Mouse (Mus musculus): ENCODE results near the gene Fam169b. TPM values are rescaled to one million over a fixed set of nuclear protein-coding genes. Genes with fewer than 3 reads are reported as not detected.
A peak's percentile ranks its signal among the peaks of the same experiment; 100 is the strongest.

The Fam169b gene
- polyA plus RNA-seq, 1 experiment from 2014 or later: 0.42 TPM

- Histone ChIP-seq H3K4me3 (ENCODE audit: low read length) (no peak overlapping the region), H3K36me3 (ENCODE audit: control insufficient read depth, insufficient read depth, low read length) (no peaks in the 10 kb centered on the region)
These were observed 14.0 kb upstream of the Fam169b start for GRCm38 (mm10) chr7:68259523-68260081.

GRCm38 (mm10) chr7:68262612-68263200 lies 10.9 kb upstream of the Fam169b start:
- H3K4me3 ChIP-seq (ENCODE audit: low read length): no peak overlapping the region
- H3K9me3 ChIP-seq (ENCODE audit: control insufficient read depth, low read length): no peaks in the 10 kb centered on the region
- H3K27ac ChIP-seq (ENCODE audit: low read length): no peak overlapping the region
- 42% methylated on average over 8 of the region's 8 CpGs for WGBS
- no peak overlapping the region for H3K4me2 ChIP-seq (ENCODE audit: low read depth, low read length)
- no peak for ATAC-seq
- no peaks in the 10 kb centered on the region for H3K36me3 ChIP-seq (ENCODE audit: control insufficient read depth, insufficient read depth, low read length)
- no peak overlapping the region for H3K9ac ChIP-seq (ENCODE audit: low read depth, low read length)
- H3K27me3 ChIP-seq (replicated peaks; ENCODE audit: control insufficient read depth, insufficient read depth, low read length): peaks cover 8% of the 10 kb centered on the region; the same call in 1 of the 2 replicates
- peaks cover 8% of the 10 kb centered on the region for H3K4me1 ChIP-seq (ENCODE audit: control insufficient read depth, insufficient read depth, low read length)

More at GRCm38 (mm10) chr7:68259523-68260081, 14.0 kb upstream of the Fam169b start:
- no peak for ATAC-seq
- no peak overlapping the region for H3K4me2 ChIP-seq (ENCODE audit: low read depth, low read length)
- no peak overlapping the region for H3K27ac ChIP-seq (ENCODE audit: low read length)
- no peaks in the 10 kb centered on the region for H3K9me3 ChIP-seq (ENCODE audit: control insufficient read depth, low read length)
- H3K27me3 ChIP-seq (replicated peaks; ENCODE audit: control insufficient read depth, insufficient read depth, low read length): peaks cover 2% of the 10 kb centered on the region; the same call in 1 of the 2 replicates
- 57% methylated on average over 6 of the region's 6 CpGs for WGBS
- H3K9ac ChIP-seq (ENCODE audit: low read depth, low read length): no peak overlapping the region
- H3K4me1 ChIP-seq (ENCODE audit: control insufficient read depth, insufficient read depth, low read length): peaks cover 8% of the 10 kb centered on the region; the same call in 1 of the 2 replicates

- H3K4me3 ChIP-seq (ENCODE audit: low read length): peak overlapping the region; percentile 34
- H3K36me3 ChIP-seq (ENCODE audit: control insufficient read depth, insufficient read depth, low read length): no peaks in the 10 kb centered on the region
- H3K9me3 ChIP-seq (ENCODE audit: control insufficient read depth, low read length): no peaks in the 10 kb centered on the region
- peaks cover 8% of the 10 kb centered on the region; the same call in 1 of the 2 replicates for H3K27me3 ChIP-seq (replicated peaks; ENCODE audit: control insufficient read depth, insufficient read depth, low read length)
- 63% methylated on average over 8 of the region's 8 CpGs for WGBS
- ATAC-seq: no peak
- H3K4me1 ChIP-seq (ENCODE audit: control insufficient read depth, insufficient read depth, low read length): peaks cover 3% of the 10 kb centered on the region
- H3K9ac ChIP-seq (ENCODE audit: low read depth, low read length): no peak overlapping the region
- H3K27ac ChIP-seq (ENCODE audit: low read length): no peak overlapping the region
- H3K4me2 ChIP-seq (ENCODE audit: low read depth, low read length): peak overlapping the region; percentile 59
These were observed 10.2 kb upstream of the Fam169b start for GRCm38 (mm10) chr7:68263346-68264027.

- Histone ChIP-seq H3K4me3 (ENCODE audit: low read length) (peak within 1 kb of the TSS; percentile 34), H3K4me1 (ENCODE audit: control insufficient read depth, insufficient read depth, low read length) (peaks cover 3% of the 10 kb centered on the region), H3K9ac (ENCODE audit: low read depth, low read length) (no peak within 1 kb of the TSS), H3K4me2 (ENCODE audit: low read depth, low read length) (peak within 1 kb of the TSS; percentile 59), H3K36me3 (ENCODE audit: control insufficient read depth, insufficient read depth, low read length) (no peaks in the 10 kb centered on the region), H3K27ac (ENCODE audit: low read length) (no peak within 1 kb of the TSS), H3K9me3 (ENCODE audit: control insufficient read depth, low read length) (no peaks in the 10 kb centered on the region), H3K27me3 (replicated peaks; ENCODE audit: control insufficient read depth, insufficient read depth, low read length) (peaks cover 8% of the 10 kb centered on the region; the same call in 1 of the 2 replicates)
- peak; percentile 72 for ATAC-seq
- 10% methylated on average over 25 of the region's 25 CpGs for WGBS
These were observed 9.6 kb upstream of the Fam169b start, which contains the start of gene Pgpep1l for GRCm38 (mm10) chr7:68264028-68264453. Gene Pgpep1l (minus strand): TSS chr7:68264233.

GRCm38 (mm10) chr7:68264531-68264930 lies 9.1 kb upstream of the Fam169b start:
- H3K4me1 ChIP-seq (ENCODE audit: control insufficient read depth, insufficient read depth, low read length): peaks cover 3% of the 10 kb centered on the region
- WGBS: 10% methylated on average over 14 of the region's 14 CpGs
- H3K36me3 ChIP-seq (ENCODE audit: control insufficient read depth, insufficient read depth, low read length): no peaks in the 10 kb centered on the region
- H3K9ac ChIP-seq (ENCODE audit: low read depth, low read length): no peak overlapping the region
- H3K4me3 ChIP-seq (ENCODE audit: low read length): peak overlapping the region; percentile 34
- peak; percentile 48; the same call in 1 of the 2 replicates for ATAC-seq
- H3K27me3 ChIP-seq (replicated peaks; ENCODE audit: control insufficient read depth, insufficient read depth, low read length): peaks cover 8% of the 10 kb centered on the region; the same call in 1 of the 2 replicates
- H3K4me2 ChIP-seq (ENCODE audit: low read depth, low read length): peak overlapping the region; percentile 59
- H3K9me3 ChIP-seq (ENCODE audit: control insufficient read depth, low read length): no peaks in the 10 kb centered on the region
- no peak overlapping the region for H3K27ac ChIP-seq (ENCODE audit: low read length)

GRCm38 (mm10) chr7:68265391-68265790 lies 8.2 kb upstream of the Fam169b start:
- Histone ChIP-seq H3K4me2 (ENCODE audit: low read depth, low read length) (no peak overlapping the region), H3K27ac (ENCODE audit: low read length) (no peak overlapping the region), H3K27me3 (replicated peaks; ENCODE audit: control insufficient read depth, insufficient read depth, low read length) (peaks cover 8% of the 10 kb centered on the region; the same call in 1 of the 2 replicates), H3K36me3 (ENCODE audit: control insufficient read depth, insufficient read depth, low read length) (no peaks in the 10 kb centered on the region), H3K9me3 (ENCODE audit: control insufficient read depth, low read length) (no peaks in the 10 kb centered on the region), H3K9ac (ENCODE audit: low read depth, low read length) (no peak overlapping the region), H3K4me1 (ENCODE audit: control insufficient read depth, insufficient read depth, low read length) (peaks cover 3% of the 10 kb centered on the region), H3K4me3 (ENCODE audit: low read length) (no peak overlapping the region)
- 32% methylated on average over 7 of the region's 7 CpGs for WGBS
- no peak for ATAC-seq

GRCm38 (mm10) chr7:68266691-68267090 lies 6.9 kb upstream of the Fam169b start:
- Histone ChIP-seq H3K36me3 (ENCODE audit: control insufficient read depth, insufficient read depth, low read length) (no peaks in the 10 kb centered on the region), H3K9ac (ENCODE audit: low read depth, low read length) (no peak overlapping the region), H3K27ac (ENCODE audit: low read length) (no peak overlapping the region), H3K4me1 (ENCODE audit: control insufficient read depth, insufficient read depth, low read length) (peaks cover 3% of the 10 kb centered on the region), H3K4me2 (ENCODE audit: low read depth, low read length) (no peak overlapping the region), H3K27me3 (replicated peaks; ENCODE audit: control insufficient read depth, insufficient read depth, low read length) (peaks cover 8% of the 10 kb centered on the region; the same call in 1 of the 2 replicates), H3K9me3 (ENCODE audit: control insufficient read depth, low read length) (no peaks in the 10 kb centered on the region), H3K4me3 (ENCODE audit: low read length) (no peak overlapping the region)
- WGBS: 24% methylated on average over 6 of the region's 6 CpGs
- ATAC-seq: no peak

GRCm38 (mm10) chr7:68270551-68270950 lies 3.1 kb upstream of the Fam169b start:
- peak; percentile 33; the same call in 1 of the 2 replicates for ATAC-seq

GRCm38 (mm10) chr7:68271816-68272215 lies 1.8 kb upstream of the Fam169b start:
- H3K4me2 ChIP-seq (ENCODE audit: low read depth, low read length): no peak overlapping the region
- H3K9ac ChIP-seq (ENCODE audit: low read depth, low read length): no peak overlapping the region
- no peaks in the 10 kb centered on the region for H3K36me3 ChIP-seq (ENCODE audit: control insufficient read depth, insufficient read depth, low read length)
- WGBS: 96% methylated on average over 6 of the region's 6 CpGs
- H3K9me3 ChIP-seq (ENCODE audit: control insufficient read depth, low read length): no peaks in the 10 kb centered on the region
- no peak overlapping the region for H3K4me3 ChIP-seq (ENCODE audit: low read length)
- H3K4me1 ChIP-seq (ENCODE audit: control insufficient read depth, insufficient read depth, low read length): peaks cover 5% of the 10 kb centered on the region
- no peak for ATAC-seq
- no peak overlapping the region for H3K27ac ChIP-seq (ENCODE audit: low read length)
- H3K27me3 ChIP-seq (replicated peaks; ENCODE audit: control insufficient read depth, insufficient read depth, low read length): no peaks in the 10 kb centered on the region; the same call in 1 of the 2 replicates

More at GRCm38 (mm10) chr7:68270551-68270950, 3.1 kb upstream of the Fam169b start:
- Histone ChIP-seq H3K4me1 (ENCODE audit: control insufficient read depth, insufficient read depth, low read length) (no peaks in the 10 kb centered on the region; the same call in none of the 2 replicates), H3K9me3 (ENCODE audit: control insufficient read depth, low read length) (no peaks in the 10 kb centered on the region), H3K27ac (ENCODE audit: low read length) (no peak overlapping the region), H3K4me3 (ENCODE audit: low read length) (no peak overlapping the region), H3K9ac (ENCODE audit: low read depth, low read length) (no peak overlapping the region), H3K36me3 (ENCODE audit: control insufficient read depth, insufficient read depth, low read length) (no peaks in the 10 kb centered on the region), H3K4me2 (ENCODE audit: low read depth, low read length) (no peak overlapping the region), H3K27me3 (replicated peaks; ENCODE audit: control insufficient read depth, insufficient read depth, low read length) (peaks cover 4% of the 10 kb centered on the region; the same call in 1 of the 2 replicates)
- WGBS: 42% methylated on average over 4 of the region's 4 CpGs

Data from intestine, embryonic 16.5 days (tissue).